Comparison of ENCODE assay signal across 8 mouse cellular contexts in the genomic region with DNA sequence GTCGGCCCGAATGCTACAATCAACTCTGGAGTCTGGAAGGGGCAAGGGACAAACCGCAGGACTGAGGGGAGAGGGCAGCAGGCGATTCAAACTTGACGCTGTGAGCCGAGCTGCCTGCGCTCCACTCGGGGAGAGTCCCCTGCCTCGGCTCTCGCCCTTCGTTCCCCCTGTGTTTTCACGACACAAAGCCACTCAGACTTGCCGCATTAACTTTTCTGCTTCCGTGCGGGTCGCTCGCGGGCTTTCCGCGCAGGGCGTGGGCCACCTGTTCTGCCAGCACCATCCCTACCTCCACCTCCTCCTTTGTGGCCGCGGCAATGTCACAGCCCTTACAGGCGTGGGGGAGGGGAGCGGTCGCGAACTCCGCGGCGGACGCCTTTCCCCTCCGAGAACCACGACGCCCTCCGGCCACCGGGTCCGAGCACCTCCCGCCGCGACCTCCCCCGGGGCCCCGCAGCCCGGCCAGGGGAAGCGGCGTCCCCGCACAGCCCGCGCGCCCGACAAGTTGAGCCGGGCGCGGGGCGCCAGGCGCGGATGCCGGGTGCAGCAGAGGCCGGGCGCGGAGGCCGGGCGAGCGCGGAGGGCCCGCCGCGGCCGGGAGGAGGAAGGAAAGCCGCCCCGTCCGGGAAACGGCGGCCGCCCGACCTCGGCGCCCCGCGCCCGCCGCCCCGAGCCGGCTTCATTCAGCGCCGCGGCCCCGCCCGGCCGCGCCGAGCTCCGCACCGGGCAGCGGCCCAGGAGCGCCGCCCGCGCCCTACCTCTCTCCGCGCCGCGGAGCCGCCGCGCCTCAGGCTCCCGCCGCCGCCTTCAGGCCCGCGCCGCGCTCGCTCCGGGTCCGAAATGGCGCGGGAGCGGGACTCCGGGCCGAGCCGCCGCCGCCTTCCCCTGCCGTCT. TPM values are rescaled to one million over a fixed set of nuclear protein-coding genes. Genes with fewer than 3 reads are reported as not detected.
DNase-seq lines count a peak whose midpoint lies in the region; ATAC-seq and TF ChIP-seq lines count a peak whose summit lies in the region.

No protein-coding gene starts in this region.

- 0 out of 2 replicates have a peak, but pooled peaks have one; percentile 3 for TF ChIP-seq POLR2A in liver, adult 2 months (IDR thresholded peaks at IDR 0.05; ENCODE audit: extremely low read depth, insufficient read depth, low read length)

- H3K9ac ChIP-seq in embryonic facial prominence, embryonic 13.5 days, result peak overlapping the region; percentile 95
- peak overlapping the region; percentile 99 for H3K9ac ChIP-seq in liver, adult 2 months (ENCODE audit: low read depth, low read length)
- peak overlapping the region; percentile 88 for H3K9ac ChIP-seq in midbrain, postnatal 0 days (replicated peaks; ENCODE audit: low read length, poor library complexity, severe bottlenecking)

- WGBS in embryonic facial prominence, embryonic 13.5 days, result under 1% methylated on average over 89 of the region's 124 CpGs
- WGBS in liver, adult 2 months, result 7% methylated on average over 116 of the region's 124 CpGs
- under 1% methylated on average over 62 of the region's 124 CpGs for WGBS in midbrain, postnatal 0 days

- no peaks in the 10 kb centered on the region for H3K9me3 ChIP-seq in embryonic facial prominence, embryonic 13.5 days
- H3K9me3 ChIP-seq in midbrain, postnatal 0 days (ENCODE audit: low read length), result no peaks in the 10 kb centered on the region

- peaks cover 29% of the 10 kb centered on the region for H3K36me3 ChIP-seq in C2C12 (ENCODE audit: control insufficient read depth, insufficient read depth)
- H3K36me3 ChIP-seq in embryonic facial prominence, embryonic 13.5 days, result peaks cover 16% of the 10 kb centered on the region
- no peaks in the 10 kb centered on the region for H3K36me3 ChIP-seq in liver, adult 2 months (ENCODE audit: control insufficient read depth, insufficient read depth, low read length)
- peaks cover 3% of the 10 kb centered on the region; the same call in 1 of the 2 replicates for H3K36me3 ChIP-seq in midbrain, postnatal 0 days (ENCODE audit: insufficient read depth, low read length)

- no peak for TF ChIP-seq CTCF in C2C12 (IDR thresholded peaks at IDR 0.05; ENCODE audit: control insufficient read depth, insufficient read depth, insufficient read length)
- TF ChIP-seq CTCF in liver, adult 2 months (IDR thresholded peaks at IDR 0.05; ENCODE audit: low read depth, low read length), result no peak
- TF ChIP-seq CTCF in midbrain, postnatal 0 days (IDR thresholded peaks at IDR 0.05), result no peak

- peaks cover 54% of the 10 kb centered on the region for H3K79me2 ChIP-seq in C2C12 (ENCODE audit: control insufficient read depth, insufficient read depth)
- peaks cover 9% of the 10 kb centered on the region; the same call in 1 of the 2 replicates for H3K79me2 ChIP-seq in liver, adult 2 months (ENCODE audit: control insufficient read depth, insufficient read depth, low read length)

- H3K27ac ChIP-seq in embryonic facial prominence, embryonic 13.5 days, result peak overlapping the region; percentile 86
- H3K27ac ChIP-seq in liver, adult 2 months (replicated peaks; ENCODE audit: insufficient read depth, low read depth, low read length), result peak overlapping the region; percentile 53
- H3K27ac ChIP-seq in midbrain, postnatal 0 days (ENCODE audit: low read depth, low read length), result peak overlapping the region; percentile 87

- no peaks in the 10 kb centered on the region for H3K27me3 ChIP-seq in C2C12 (ENCODE audit: control insufficient read depth, insufficient read depth, insufficient read length)
- no peaks in the 10 kb centered on the region for H3K27me3 ChIP-seq in embryonic facial prominence, embryonic 13.5 days
- no peaks in the 10 kb centered on the region for H3K27me3 ChIP-seq in liver, adult 2 months (ENCODE audit: control insufficient read depth, insufficient read depth, low read length)
- H3K27me3 ChIP-seq in midbrain, postnatal 0 days (ENCODE audit: insufficient read depth, low read length), result no peaks in the 10 kb centered on the region

- H3K4me1 ChIP-seq in embryonic facial prominence, embryonic 13.5 days, result peaks cover 10% of the 10 kb centered on the region
- H3K4me1 ChIP-seq in liver, adult 2 months (ENCODE audit: control insufficient read depth, insufficient read depth, low read length), result peaks cover 10% of the 10 kb centered on the region
- H3K4me1 ChIP-seq in midbrain, postnatal 0 days (ENCODE audit: insufficient read depth, low read length), result peaks cover 4% of the 10 kb centered on the region; the same call in 1 of the 2 replicates

- H3K4me2 ChIP-seq in embryonic facial prominence, embryonic 13.5 days, result peak overlapping the region; percentile 77
- peak overlapping the region; percentile 87 for H3K4me2 ChIP-seq in midbrain, postnatal 0 days (ENCODE audit: low read depth, low read length, poor library complexity, severe bottlenecking)

- H3ac ChIP-seq in C2C12 (ENCODE audit: control insufficient read depth, insufficient read length, low read depth), result peak overlapping the region; percentile 99

- H3K79me3 ChIP-seq in C2C12 (ENCODE audit: low read depth), result peaks cover 49% of the 10 kb centered on the region

- peak; percentile 65 to 78 for DNase-seq in adrenal gland, postnatal 36 days
- DNase-seq in heart, adult 9 months (ENCODE audit: low spot score in 2 of 2), result peak; percentile 44 to 60
- DNase-seq in kidney, adult 8-10 months, result peak; percentile 29 to 47
- peak; percentile 27 for DNase-seq in liver, adult 2 months (ENCODE audit: extremely low read depth, low read depth, low spot score)
- DNase-seq in midbrain, postnatal 0 days (ENCODE audit: low spot score), result peak; percentile 16
- DNase-seq in spleen, postnatal 36 days (ENCODE audit: low spot score in 2 of 2), result peak; percentile 68

- ATAC-seq in embryonic facial prominence, embryonic 13.5 days (ENCODE audit: insufficient number of reproducible peaks, insufficient read depth, low FRiP score, low TSS enrichment, low read depth), result peak; percentile 34
- peak; percentile 70 for ATAC-seq in midbrain, postnatal 0 days (ENCODE audit: low FRiP score)

- H3K4me3 ChIP-seq in C2C12 (ENCODE audit: insufficient read depth, poor library complexity, severe bottlenecking), result peak overlapping the region; percentile 86
- peak overlapping the region; percentile 93 for H3K4me3 ChIP-seq in embryonic facial prominence, embryonic 13.5 days
- H3K4me3 ChIP-seq in liver, adult 2 months (ENCODE audit: insufficient read depth, low read depth, low read length), result peak overlapping the region; percentile 77
- H3K4me3 ChIP-seq in midbrain, postnatal 0 days (ENCODE audit: low read depth, low read length), result peak overlapping the region; percentile 95

TF ChIP-seq in C2C12, 6 proteins besides CTCF, POLR2A, EP300 and RAD21:
- no peak for TF ChIP-seq USF1 (IDR thresholded peaks at IDR 0.05; ENCODE audit: low read depth)
- TF ChIP-seq MYOD1 (IDR thresholded peaks at IDR 0.05; ENCODE audit: control insufficient read depth, insufficient read length, low read depth), result peak; percentile 46
- no peak for TF ChIP-seq CEBPB (IDR thresholded peaks at IDR 0.05; ENCODE audit: low read depth)

RNA-seq across cellular contexts. Expression of a gene that starts 0.5 kb away (rescaled TPM):
- polyA plus RNA-seq in C2C12 (2012; fragmentation: generic; extraction: Trizol), result 17.8 TPM
- total RNA-seq in adrenal gland, postnatal 36 days (2021), result 10 to 100 TPM; 41.9 to 54.2 TPM
- polyA plus RNA-seq in embryonic facial prominence, embryonic 13.5 days (2015; fragmentation: Nextera tagmentation; extraction: Ambion mirVana), result 68.5 and 70.6 TPM in 2 replicates
- total RNA-seq in liver, adult 2 months (2014; rRNA removed), result 9.9 and 11.8 TPM in 2 replicates
- 6.1 and 8.4 TPM in 2 replicates for polyA plus RNA-seq in liver, adult 2 months (2012; rRNA removed)
- total RNA-seq in midbrain, postnatal 0 days (2014; rRNA removed), result 36.0 and 47.8 TPM in 2 replicates
- polyA plus RNA-seq in midbrain, postnatal 0 days (2015; fragmentation: Nextera tagmentation; extraction: Ambion mirVana), result 64.7 and 80.2 TPM in 2 replicates

RNA-seq across cellular contexts. Expression of a gene that starts 38.6 kb away (rescaled TPM):
- polyA plus RNA-seq in C2C12 (2012; fragmentation: generic; extraction: Trizol), result 4.2 TPM
- 100 to 1,000 TPM in 1 of 2 experiments, 10 to 100 TPM in 1; 87.3 to 144 TPM for total RNA-seq in adrenal gland, postnatal 36 days (2021)
- 37.3 and 38.3 TPM in 2 replicates for polyA plus RNA-seq in embryonic facial prominence, embryonic 13.5 days (2015; fragmentation: Nextera tagmentation; extraction: Ambion mirVana)
- total RNA-seq in liver, adult 2 months (2014; rRNA removed), result 50.1 and 61.1 TPM in 2 replicates
- 18.0 and 20.9 TPM in 2 replicates for polyA plus RNA-seq in liver, adult 2 months (2012; rRNA removed)
- 11.9 and 12.2 TPM in 2 replicates for total RNA-seq in midbrain, postnatal 0 days (2014; rRNA removed)
- 27.9 TPM in 2 replicates for polyA plus RNA-seq in midbrain, postnatal 0 days (2015; fragmentation: Nextera tagmentation; extraction: Ambion mirVana)

RNA-seq across cellular contexts. Expression of a gene that starts 38.7 kb away (rescaled TPM):
- polyA plus RNA-seq in C2C12 (2012; fragmentation: generic; extraction: Trizol), result 0.25 TPM
- under 1 TPM; 0.33 to 0.63 TPM for total RNA-seq in adrenal gland, postnatal 36 days (2021)
- polyA plus RNA-seq in embryonic facial prominence, embryonic 13.5 days (2015; fragmentation: Nextera tagmentation; extraction: Ambion mirVana), result 0.45 and 0.48 TPM in 2 replicates
- total RNA-seq in liver, adult 2 months (2014; rRNA removed), result 0.13 and 0.18 TPM in 2 replicates
- 0.02 TPM in 1 of 2 replicates, not detected in the other for polyA plus RNA-seq in liver, adult 2 months (2012; rRNA removed)
- 2.2 and 2.8 TPM in 2 replicates for total RNA-seq in midbrain, postnatal 0 days (2014; rRNA removed)
- polyA plus RNA-seq in midbrain, postnatal 0 days (2015; fragmentation: Nextera tagmentation; extraction: Ambion mirVana), result 0.58 and 1.0 TPM in 2 replicates

Comparison
In these comparisons a context has a peak if more than half of its experiments do, and no peak if none do; other contexts are left out.
1. Peak in every context shown above with its lines: DNase-seq, ATAC-seq, H3K4me3 ChIP-seq and H3K27ac ChIP-seq.
2. DNase-seq: peak in every context shown above with its lines; median percentile 72 in adrenal gland, postnatal 36 days; 68 in spleen, postnatal 36 days; 52 in heart, adult 9 months; 38 in kidney, adult 8-10 months; 27 in liver, adult 2 months; 16 in midbrain, postnatal 0 days.